Mouse (Mus musculus): ENCODE measurements at regions not wholly inside any gene's neighbourhood (a gene's known extent, or its start where the extent isn't known, plus 50 kb on each side); places are given as distances from the start of the nearest gene placed in this dataset.

- no peak for TF ChIP-seq CEBPB (IDR thresholded peaks at IDR 0.05; ENCODE audit: low read depth)
- TF ChIP-seq USF1 (IDR thresholded peaks at IDR 0.05; ENCODE audit: low read depth): no peak
- TF ChIP-seq MAX (IDR thresholded peaks at IDR 0.05): no peak
- no peak for TF ChIP-seq FOSL1 (IDR thresholded peaks at IDR 0.05; ENCODE audit: insufficient read depth, low read length, poor library complexity, severe bottlenecking)
- no peak for TF ChIP-seq CTCF (IDR thresholded peaks at IDR 0.05; ENCODE audit: control insufficient read depth, insufficient read depth, insufficient read length)
- H3K79me2 ChIP-seq (ENCODE audit: control insufficient read depth, insufficient read depth): no peaks in the 10 kb centered on the region
- no peaks in the 10 kb centered on the region for H3K36me3 ChIP-seq (ENCODE audit: control insufficient read depth, insufficient read depth)
- H3K4me3 ChIP-seq (ENCODE audit: insufficient read depth, poor library complexity, severe bottlenecking): no peak overlapping the region
- H3ac ChIP-seq (ENCODE audit: control insufficient read depth, insufficient read length, low read depth): no peak overlapping the region
- H3K79me3 ChIP-seq (ENCODE audit: low read depth): no peaks in the 10 kb centered on the region
- no peaks in the 10 kb centered on the region for H3K27me3 ChIP-seq (ENCODE audit: control insufficient read depth, insufficient read depth, insufficient read length)
Measured at GRCm38 (mm10) chr8:17598736-17599135, 1379.3 kb downstream of the Defb40 start.

- TF ChIP-seq MAX (IDR thresholded peaks at IDR 0.05): no peak
- TF ChIP-seq CEBPB (IDR thresholded peaks at IDR 0.05; ENCODE audit: low read depth): no peak
- no peak for TF ChIP-seq USF1 (IDR thresholded peaks at IDR 0.05; ENCODE audit: low read depth)
- no peak for TF ChIP-seq MYOG (IDR thresholded peaks at IDR 0.05; ENCODE audit: control insufficient read depth, extremely low read depth, insufficient read length)
- no peak for TF ChIP-seq MYOD1 (IDR thresholded peaks at IDR 0.05; ENCODE audit: control insufficient read depth, insufficient read length, low read depth)
- TF ChIP-seq CTCF (IDR thresholded peaks at IDR 0.05; ENCODE audit: control insufficient read depth, insufficient read depth, insufficient read length): no peak
- Histone ChIP-seq H3K36me3 (ENCODE audit: control insufficient read depth, insufficient read depth) (no peaks in the 10 kb centered on the region), H3K4me3 (ENCODE audit: insufficient read depth, poor library complexity, severe bottlenecking) (no peak overlapping the region), H3K79me2 (ENCODE audit: control insufficient read depth, insufficient read depth) (no peaks in the 10 kb centered on the region), H3K79me3 (ENCODE audit: low read depth) (no peaks in the 10 kb centered on the region), H3K27me3 (ENCODE audit: control insufficient read depth, insufficient read depth, insufficient read length) (no peaks in the 10 kb centered on the region), H3ac (ENCODE audit: control insufficient read depth, insufficient read length, low read depth) (no peak overlapping the region)
Measured at GRCm38 (mm10) chr8:17596559-17596958, 1381.5 kb downstream of the Defb40 start.

GRCm38 (mm10) chr8:17594607-17595006 lies 1383.4 kb downstream of the Defb40 start:
- TF ChIP-seq MAX (IDR thresholded peaks at IDR 0.05) (no peak), CTCF (IDR thresholded peaks at IDR 0.05; ENCODE audit: control insufficient read depth, insufficient read depth, insufficient read length) (no peak), MYOG (IDR thresholded peaks at IDR 0.05; ENCODE audit: control insufficient read depth, extremely low read depth, insufficient read length) (no peak)
- Histone ChIP-seq H3K36me3 (ENCODE audit: control insufficient read depth, insufficient read depth) (no peaks in the 10 kb centered on the region), H3K79me2 (ENCODE audit: control insufficient read depth, insufficient read depth) (no peaks in the 10 kb centered on the region), H3K4me3 (ENCODE audit: insufficient read depth, poor library complexity, severe bottlenecking) (no peak overlapping the region), H3ac (ENCODE audit: control insufficient read depth, insufficient read length, low read depth) (no peak overlapping the region), H3K79me3 (ENCODE audit: low read depth) (no peaks in the 10 kb centered on the region), H3K27me3 (ENCODE audit: control insufficient read depth, insufficient read depth, insufficient read length) (no peaks in the 10 kb centered on the region)

- no peaks in the 10 kb centered on the region for H3K27me3 ChIP-seq (ENCODE audit: control insufficient read depth, insufficient read depth, insufficient read length)
- H3K36me3 ChIP-seq (ENCODE audit: control insufficient read depth, insufficient read depth): no peaks in the 10 kb centered on the region
- TF ChIP-seq MYOG (IDR thresholded peaks at IDR 0.05; ENCODE audit: control insufficient read depth, extremely low read depth, insufficient read length) (no peak), CEBPB (IDR thresholded peaks at IDR 0.05; ENCODE audit: low read depth) (peak; percentile 86), USF1 (IDR thresholded peaks at IDR 0.05; ENCODE audit: low read depth) (no peak)
- no peak overlapping the region for H3ac ChIP-seq (ENCODE audit: control insufficient read depth, insufficient read length, low read depth)
- no peaks in the 10 kb centered on the region for H3K79me2 ChIP-seq (ENCODE audit: control insufficient read depth, insufficient read depth)
- no peaks in the 10 kb centered on the region for H3K79me3 ChIP-seq (ENCODE audit: low read depth)
- H3K4me3 ChIP-seq (ENCODE audit: insufficient read depth, poor library complexity, severe bottlenecking): no peak overlapping the region
Measured at GRCm38 (mm10) chr8:17590135-17590534, 1387.9 kb downstream of the Defb40 start.

GRCm38 (mm10) chr8:17588189-17588588 lies 1389.9 kb downstream of the Defb40 start:
- H3K27me3 ChIP-seq (ENCODE audit: control insufficient read depth, insufficient read depth, insufficient read length): no peaks in the 10 kb centered on the region
- no peak overlapping the region for H3ac ChIP-seq (ENCODE audit: control insufficient read depth, insufficient read length, low read depth)
- H3K36me3 ChIP-seq (ENCODE audit: control insufficient read depth, insufficient read depth): no peaks in the 10 kb centered on the region
- H3K79me2 ChIP-seq (ENCODE audit: control insufficient read depth, insufficient read depth): no peaks in the 10 kb centered on the region
- no peaks in the 10 kb centered on the region for H3K79me3 ChIP-seq (ENCODE audit: low read depth)
- TF ChIP-seq MYOD1 (IDR thresholded peaks at IDR 0.05; ENCODE audit: control insufficient read depth, insufficient read length, low read depth): no peak
- TF ChIP-seq MAX (IDR thresholded peaks at IDR 0.05): no peak
- TF ChIP-seq CEBPB (IDR thresholded peaks at IDR 0.05; ENCODE audit: low read depth): no peak
- no peak for TF ChIP-seq USF1 (IDR thresholded peaks at IDR 0.05; ENCODE audit: low read depth)
- TF ChIP-seq FOSL1 (IDR thresholded peaks at IDR 0.05; ENCODE audit: insufficient read depth, low read length, poor library complexity, severe bottlenecking): no peak
- TF ChIP-seq MYOG (IDR thresholded peaks at IDR 0.05; ENCODE audit: control insufficient read depth, extremely low read depth, insufficient read length): no peak
- TF ChIP-seq CTCF (IDR thresholded peaks at IDR 0.05; ENCODE audit: control insufficient read depth, insufficient read depth, insufficient read length): no peak
- no peak overlapping the region for H3K4me3 ChIP-seq (ENCODE audit: insufficient read depth, poor library complexity, severe bottlenecking)

GRCm38 (mm10) chr8:17587261-17587861 lies 1390.7 kb downstream of the Defb40 start:
- Histone ChIP-seq H3K79me3 (ENCODE audit: low read depth) (no peaks in the 10 kb centered on the region), H3K36me3 (ENCODE audit: control insufficient read depth, insufficient read depth) (no peaks in the 10 kb centered on the region), H3K4me3 (ENCODE audit: insufficient read depth, poor library complexity, severe bottlenecking) (no peak overlapping the region), H3ac (ENCODE audit: control insufficient read depth, insufficient read length, low read depth) (no peak overlapping the region), H3K79me2 (ENCODE audit: control insufficient read depth, insufficient read depth) (no peaks in the 10 kb centered on the region), H3K27me3 (ENCODE audit: control insufficient read depth, insufficient read depth, insufficient read length) (no peaks in the 10 kb centered on the region)
- TF ChIP-seq CTCF (IDR thresholded peaks at IDR 0.05; ENCODE audit: control insufficient read depth, insufficient read depth, insufficient read length) (no peak), USF1 (IDR thresholded peaks at IDR 0.05; ENCODE audit: low read depth) (no peak), CEBPB (IDR thresholded peaks at IDR 0.05; ENCODE audit: low read depth) (peak; percentile 1), MAX (IDR thresholded peaks at IDR 0.05) (no peak), MYOD1 (IDR thresholded peaks at IDR 0.05; ENCODE audit: control insufficient read depth, insufficient read length, low read depth) (no peak), FOSL1 (IDR thresholded peaks at IDR 0.05; ENCODE audit: insufficient read depth, low read length, poor library complexity, severe bottlenecking) (no peak), MYOG (IDR thresholded peaks at IDR 0.05; ENCODE audit: control insufficient read depth, extremely low read depth, insufficient read length) (no peak)
